Mouse (Mus musculus): ENCODE measurements at regions not wholly inside any gene's neighbourhood (a gene's known extent, or its start where the extent isn't known, plus 50 kb on each side); places are given as distances from the start of the nearest gene placed in this dataset. TPM values are rescaled to one million over a fixed set of nuclear protein-coding genes. Genes with fewer than 3 reads are reported as not detected.

GRCm38 (mm10) chrX:103573344-103573743 lies 57.0 kb upstream of the Zcchc13 start:
- Histone ChIP-seq H3K4me2 (replicated peaks; ENCODE audit: low read depth, low read length) (no peak overlapping the region), H3K36me3 (ENCODE audit: insufficient read depth, low read length) (no peaks in the 10 kb centered on the region), H3K9me3 (ENCODE audit: low read length) (no peaks in the 10 kb centered on the region), H3K27me3 (replicated peaks; ENCODE audit: insufficient read depth, low read length) (no peaks in the 10 kb centered on the region), H3K27ac (ENCODE audit: low read length) (no peak overlapping the region), H3K4me3 (ENCODE audit: low read depth, low read length) (no peak overlapping the region), H3K9ac (replicated peaks; ENCODE audit: low read depth) (no peak overlapping the region), H3K4me1 (ENCODE audit: insufficient read depth, low read depth, low read length) (no peaks in the 10 kb centered on the region)
- ATAC-seq (no peak), DNase-seq (ENCODE audit: low spot score) (no peak)
- no peak for TF ChIP-seq EP300 (IDR thresholded peaks at IDR 0.05)
- no peak for TF ChIP-seq CTCF (IDR thresholded peaks at IDR 0.05)
- WGBS, result 81% methylated on average over 4 of the region's 4 CpGs

- 84% methylated on average over 5 of the region's 5 CpGs for WGBS
- DNase-seq (ENCODE audit: low spot score), result peak; percentile 25
- no peaks in the 10 kb centered on the region for H3K27me3 ChIP-seq (replicated peaks; ENCODE audit: insufficient read depth, low read length)
Observed at GRCm38 (mm10) chrX:103579484-103579883, 50.9 kb upstream of the Zcchc13 start.

More at GRCm38 (mm10) chrX:103579484-103579883, 50.9 kb upstream of the Zcchc13 start:
- Histone ChIP-seq H3K4me2 (replicated peaks; ENCODE audit: low read depth, low read length) (no peak overlapping the region), H3K27ac (ENCODE audit: low read length) (no peak overlapping the region), H3K4me1 (ENCODE audit: insufficient read depth, low read depth, low read length) (no peaks in the 10 kb centered on the region), H3K9me3 (ENCODE audit: low read length) (no peaks in the 10 kb centered on the region), H3K9ac (replicated peaks; ENCODE audit: low read depth) (no peak overlapping the region), H3K4me3 (ENCODE audit: low read depth, low read length) (no peak overlapping the region), H3K36me3 (ENCODE audit: insufficient read depth, low read length) (no peaks in the 10 kb centered on the region)
- TF ChIP-seq EP300 (IDR thresholded peaks at IDR 0.05), result no peak
- no peak for TF ChIP-seq CTCF (IDR thresholded peaks at IDR 0.05)
- ATAC-seq, result no peak

MicroRNA genes in the stretch of these regions (microRNA counts, 519-probe panel; counts per million panel counts)
- microRNA mmu-miR-374, result 4,672 counts per million, percentile 52 among the panel's probes with 10 or more counts
- 3,436 counts per million, percentile 22 among the panel's probes with 10 or more counts for microRNA mmu-miR-421

Small RNA genes in the stretch of these regions (microRNA-seq; reads per million reads assigned to microRNA genes)
- gene Mir374b (not detected), gene Mir374c (not detected), gene Mir421 (301 reads per million, percentile 60 among the genes with 10 or more reads in this experiment)

Data from lung, postnatal 0 days (tissue).